Mouse (Mus musculus) heart, embryonic 15.5 days (tissue): ENCODE results near the gene Terf2ip. TPM values are rescaled to one million over a fixed set of nuclear protein-coding genes. Genes with fewer than 3 reads are reported as not detected.
A peak's percentile ranks its signal among the peaks of the same experiment; 100 is the strongest.

Experiments used
- ATAC-seq: fragments of 200-750 bp; cut with Nextera tagmentation; replicated peaks from 2 replicates; pipeline ENCODE4 v1.8.0; 2017; ENCODE audit warnings: low read depth, moderate TSS enrichment; ENCODE audit not compliant: insufficient number of reproducible peaks, insufficient read depth, low FRiP score
- H3K27ac ChIP-seq: fragments of 300-500 bp; sonication (generic); 2 replicates; pipeline ENCODE4 v1.5.1; 2015; ENCODE audit warnings: mild to moderate bottlenecking, inconsistent platforms
- H3K27me3 ChIP-seq: fragments of 300-500 bp; sonication (generic); 2 replicates; pipeline ENCODE4 v1.6.1; 2015; ENCODE audit warnings: inconsistent platforms
- H3K36me3 ChIP-seq: fragments of 300-500 bp; sonication (generic); 2 replicates; pipeline ENCODE4 v1.6.1; 2015; ENCODE audit warnings: mild to moderate bottlenecking, inconsistent platforms
- H3K4me1 ChIP-seq: fragments of 300-500 bp; sonication (generic); replicated peaks from 2 replicates; pipeline ENCODE4 v1.6.1; 2015; ENCODE audit warnings: inconsistent platforms
- H3K4me2 ChIP-seq: fragments of 300-500 bp; sonication (generic); 2 replicates; pipeline ENCODE4 v1.6.1; 2015; ENCODE audit warnings: inconsistent platforms, mild to moderate bottlenecking, moderate library complexity
- H3K4me3 ChIP-seq: fragments of 300-500 bp; sonication (generic); 2 replicates; pipeline ENCODE4 v1.5.1; 2015; ENCODE audit warnings: mild to moderate bottlenecking, inconsistent platforms
- H3K9ac ChIP-seq: fragments of 300-500 bp; sonication (generic); 2 replicates; pipeline ENCODE4 v1.6.1; 2015; ENCODE audit warnings: mild to moderate bottlenecking, inconsistent platforms
- H3K9me3 ChIP-seq: fragments of 300-500 bp; sonication (generic); replicated peaks from 2 replicates; pipeline ENCODE4 v1.6.1; 2016; ENCODE audit warnings: inconsistent platforms
- WGBS: fragments of 180-500 bp; shearing (Covaris S2); methylation state at CpG from one replicate; pipeline ENCODE4 v1.1.7; 2015; ENCODE audit warnings: mixed read lengths; 5-methylcytosine and 5-hydroxymethylcytosine counted together
- polyA plus RNA-seq: library from polyadenylated mRNA; unstranded; fragments of >200 nt; fragmentation: Nextera tagmentation; extraction: Ambion mirVana; gene quantifications from 2 replicates; pipeline ENCODE4 v1.2.1, GENCODE M21; 2015

The Terf2ip gene
- 15.6 and 18.0 TPM in 2 replicates for polyA plus RNA-seq

GRCm38 (mm10) chr8:112010997-112011815, at the start of gene Terf2ip, which contains the start of gene Kars:
TSS of gene Terf2ip (plus strand) at chr8:112011398.
TSS of gene Kars (minus strand) at chr8:112011323.
- peak within 1 kb of the TSS; percentile 93 for H3K4me2 ChIP-seq

GRCm38 (mm10) chr8:111962589-111962988, 48.6 kb upstream of the Terf2ip start:
- Histone ChIP-seq H3K9me3 (no peaks in the 10 kb centered on the region), H3K27me3 (no peaks in the 10 kb centered on the region), H3K27ac (peak overlapping the region; percentile 63), H3K36me3 (no peaks in the 10 kb centered on the region; the same call in 1 of the 2 replicates), H3K9ac (no peak overlapping the region), H3K4me2 (peak overlapping the region; percentile 20; the same call in 1 of the 2 replicates), H3K4me1 (peaks cover 13% of the 10 kb centered on the region), H3K4me3 (no peak overlapping the region)
- ATAC-seq = no peak
- 41% methylated on average over 1 of the region's 1 CpGs for WGBS

More at GRCm38 (mm10) chr8:112010997-112011815, at the start of gene Terf2ip, which contains the start of gene Kars:
- H3K9ac ChIP-seq = peak within 1 kb of the TSS; percentile 86
- 0 out of 2 replicates have a peak, but pooled peaks cover 8% of the 10 kb centered on the region for H3K36me3 ChIP-seq
- no peaks in the 10 kb centered on the region for H3K9me3 ChIP-seq
- WGBS = under 1% methylated on average over 61 of the region's 61 CpGs
- H3K4me3 ChIP-seq = peak within 1 kb of the TSS; percentile 95
- H3K4me1 ChIP-seq = peaks cover 18% of the 10 kb centered on the region
- peak within 1 kb of the TSS; percentile 82 for H3K27ac ChIP-seq
- peak; percentile 92 for ATAC-seq
- no peaks in the 10 kb centered on the region for H3K27me3 ChIP-seq

DNA sequence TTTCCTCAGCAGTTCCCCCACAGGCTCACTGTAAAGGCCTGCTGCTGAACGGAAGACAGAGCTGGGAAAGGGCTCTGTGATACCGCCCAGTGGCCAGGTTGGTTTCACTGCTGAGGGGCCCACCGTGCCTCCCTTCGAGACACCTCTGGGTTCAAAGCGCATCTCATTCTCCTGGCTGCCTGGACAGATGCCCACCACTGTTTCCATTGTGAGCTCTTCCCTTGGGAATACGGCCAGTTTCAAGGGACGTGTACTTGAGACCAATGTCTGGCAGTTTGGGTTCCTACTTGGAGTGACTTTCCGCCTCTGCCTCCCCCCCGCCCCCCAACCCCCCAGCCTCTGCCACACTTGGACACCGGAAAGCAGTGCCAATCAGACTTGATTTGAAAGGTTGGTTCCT, 48.1 kb upstream of the Terf2ip start:
- H3K27ac ChIP-seq = peak overlapping the region; percentile 63
- 46% methylated on average over 10 of the region's 10 CpGs for WGBS

DNA sequence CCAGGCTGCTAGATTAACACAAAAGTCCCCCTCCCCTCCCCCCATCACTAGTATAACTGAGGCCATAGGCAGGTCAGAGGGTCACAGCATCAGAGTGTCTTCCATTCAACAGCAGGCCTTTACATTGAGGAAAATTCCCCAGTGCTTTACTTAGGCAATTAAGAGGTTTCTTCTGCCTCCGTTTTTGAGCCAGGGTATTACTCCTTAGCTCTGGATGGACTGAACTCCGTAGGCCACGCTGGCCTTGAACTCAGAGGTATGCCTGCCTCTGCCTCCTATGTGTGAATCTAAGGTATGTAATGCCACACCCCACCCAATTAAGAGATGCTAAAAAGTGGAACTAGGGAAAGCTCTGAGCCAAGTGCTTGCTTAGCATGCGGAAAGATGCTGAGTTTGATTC, 47.7 kb upstream of the Terf2ip start:
- Histone ChIP-seq H3K4me2 (no peak overlapping the region), H3K27ac (no peak overlapping the region), H3K4me1 (peaks cover 13% of the 10 kb centered on the region), H3K4me3 (no peak overlapping the region), H3K27me3 (no peaks in the 10 kb centered on the region), H3K9me3 (no peaks in the 10 kb centered on the region), H3K9ac (no peak overlapping the region), H3K36me3 (no peaks in the 10 kb centered on the region; the same call in 1 of the 2 replicates)
- ATAC-seq = no peak
- WGBS = 90% methylated on average over 4 of the region's 4 CpGs

More for the DNA sequence above, 48.1 kb upstream of the Terf2ip start:
- no peaks in the 10 kb centered on the region for H3K27me3 ChIP-seq
- no peak overlapping the region for H3K4me3 ChIP-seq
- no peak for ATAC-seq
- H3K4me1 ChIP-seq = peaks cover 13% of the 10 kb centered on the region
- H3K36me3 ChIP-seq = no peaks in the 10 kb centered on the region; the same call in 1 of the 2 replicates
- H3K4me2 ChIP-seq = peak overlapping the region; percentile 20; the same call in 1 of the 2 replicates
- no peak overlapping the region for H3K9ac ChIP-seq
- no peaks in the 10 kb centered on the region for H3K9me3 ChIP-seq

GRCm38 (mm10) chr8:111964351-111964750, 46.8 kb upstream of the Terf2ip start:
- no peaks in the 10 kb centered on the region; the same call in 1 of the 2 replicates for H3K36me3 ChIP-seq
- H3K4me2 ChIP-seq = no peak overlapping the region
- H3K4me3 ChIP-seq = no peak overlapping the region
- no peak overlapping the region for H3K9ac ChIP-seq
- no peaks in the 10 kb centered on the region for H3K27me3 ChIP-seq
- no peak overlapping the region for H3K27ac ChIP-seq
- ATAC-seq = no peak
- H3K9me3 ChIP-seq = no peaks in the 10 kb centered on the region
- peaks cover 13% of the 10 kb centered on the region for H3K4me1 ChIP-seq
- 63% methylated on average over 5 of the region's 5 CpGs for WGBS

- H3K9me3 ChIP-seq = no peaks in the 10 kb centered on the region
- no peak overlapping the region for H3K4me3 ChIP-seq
- no peaks in the 10 kb centered on the region; the same call in 1 of the 2 replicates for H3K36me3 ChIP-seq
- H3K27me3 ChIP-seq = no peaks in the 10 kb centered on the region
- no peak for ATAC-seq
- H3K9ac ChIP-seq = no peak overlapping the region
- H3K4me2 ChIP-seq = no peak overlapping the region
- no peak overlapping the region for H3K27ac ChIP-seq
- peaks cover 13% of the 10 kb centered on the region for H3K4me1 ChIP-seq
- 74% methylated on average over 7 of the region's 7 CpGs for WGBS
Observed at GRCm38 (mm10) chr8:111964849-111965561, 46.2 kb upstream of the Terf2ip start.

DNA sequence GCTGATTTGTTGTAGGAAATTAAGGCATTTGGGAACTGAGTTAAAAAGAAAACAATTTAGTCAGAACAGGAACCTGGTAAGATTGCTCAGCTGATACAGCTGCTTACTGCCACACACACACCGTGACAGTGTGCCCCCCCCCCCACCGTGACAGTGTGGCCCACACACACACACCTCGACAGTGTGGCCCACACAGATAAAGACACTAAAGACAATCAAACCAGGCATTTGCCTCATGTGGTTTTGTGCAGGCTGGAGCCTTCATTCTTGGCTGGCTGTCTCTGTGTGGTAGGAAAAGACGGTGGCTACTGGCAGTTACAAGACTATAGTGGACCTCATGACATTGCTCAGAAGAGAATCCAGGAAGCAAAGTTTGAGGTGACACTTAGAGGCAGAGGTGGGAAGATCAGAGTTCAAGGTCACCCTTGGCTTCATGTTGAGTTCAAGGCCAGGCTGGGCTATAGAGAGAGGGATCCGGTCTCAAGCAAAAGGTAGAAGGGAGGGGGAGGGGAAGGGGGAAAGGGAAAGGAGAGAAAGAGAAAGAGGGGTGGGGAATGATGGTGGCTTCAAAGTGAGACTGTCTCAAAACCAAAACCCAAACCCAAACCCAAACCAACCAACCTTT, 43.8 kb upstream of the Terf2ip start:
- no peak overlapping the region for H3K4me3 ChIP-seq
- H3K36me3 ChIP-seq = no peaks in the 10 kb centered on the region; the same call in 1 of the 2 replicates
- no peak for ATAC-seq
- H3K4me1 ChIP-seq = peaks cover 11% of the 10 kb centered on the region
- no peaks in the 10 kb centered on the region for H3K9me3 ChIP-seq
- H3K4me2 ChIP-seq = no peak overlapping the region
- WGBS = 78% methylated on average over 5 of the region's 5 CpGs
- H3K27me3 ChIP-seq = no peaks in the 10 kb centered on the region
- H3K27ac ChIP-seq = no peak overlapping the region
- H3K9ac ChIP-seq = no peak overlapping the region

GRCm38 (mm10) chr8:111968541-111968940, 42.7 kb upstream of the Terf2ip start:
- WGBS = 85% methylated on average over 10 of the region's 10 CpGs
- Histone ChIP-seq H3K27me3 (no peaks in the 10 kb centered on the region), H3K9ac (no peak overlapping the region), H3K27ac (no peak overlapping the region), H3K4me3 (no peak overlapping the region), H3K9me3 (no peaks in the 10 kb centered on the region), H3K36me3 (peaks cover 5% of the 10 kb centered on the region), H3K4me2 (no peak overlapping the region), H3K4me1 (no peaks in the 10 kb centered on the region)
- ATAC-seq = no peak

DNA sequence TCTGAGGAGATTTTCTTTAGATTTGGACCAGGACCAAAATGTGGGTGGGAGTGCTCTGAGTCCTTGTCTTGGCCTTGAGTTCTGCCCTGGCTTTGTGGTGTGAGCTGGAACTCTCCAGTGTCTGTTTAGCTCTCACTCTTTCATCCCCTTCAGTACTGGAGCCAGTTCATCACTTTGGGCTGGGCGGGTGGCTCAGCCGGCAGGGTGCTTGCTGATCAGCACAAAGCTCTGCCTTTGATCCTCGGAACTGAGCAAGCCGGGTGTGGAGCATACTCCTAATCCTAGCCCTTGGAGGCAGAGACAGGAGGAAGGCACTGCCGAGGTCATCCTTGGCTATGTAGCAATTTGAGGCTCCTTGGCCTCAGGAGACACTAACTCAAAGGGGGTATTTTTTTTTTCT, 42.2 kb upstream of the Terf2ip start:
- no peaks in the 10 kb centered on the region for H3K27me3 ChIP-seq
- no peak overlapping the region for H3K4me3 ChIP-seq
- H3K36me3 ChIP-seq = peaks cover 8% of the 10 kb centered on the region
- no peak overlapping the region for H3K27ac ChIP-seq
- no peak overlapping the region for H3K9ac ChIP-seq
- WGBS = 55% methylated on average over 5 of the region's 5 CpGs
- H3K4me1 ChIP-seq = no peaks in the 10 kb centered on the region
- H3K4me2 ChIP-seq = no peak overlapping the region
- H3K9me3 ChIP-seq = no peaks in the 10 kb centered on the region
- no peak for ATAC-seq

- ATAC-seq = no peak
Observed at GRCm38 (mm10) chr8:111974138-111974537, 37.1 kb upstream of the Terf2ip start.

DNA sequence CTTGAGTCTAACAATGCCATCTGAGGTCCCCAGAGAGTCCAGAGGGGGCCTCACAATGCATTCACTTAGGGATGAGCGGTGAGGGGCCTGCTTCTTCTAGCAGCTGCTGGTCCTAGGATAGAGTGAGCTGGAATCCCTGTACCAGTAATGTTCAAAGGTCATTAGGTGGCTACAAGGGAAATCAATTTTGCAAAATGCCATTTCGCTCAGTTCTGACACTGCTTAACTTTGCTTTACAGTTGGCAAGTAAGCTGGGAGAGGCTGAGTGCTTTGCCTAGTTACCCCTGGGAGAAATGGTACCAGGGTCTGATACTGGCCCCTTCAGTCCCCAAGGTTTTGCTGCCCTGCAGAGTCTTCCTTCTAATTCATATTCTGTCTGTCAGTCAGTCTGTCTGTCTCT, 35.5 kb upstream of the Terf2ip start:
- H3K36me3 ChIP-seq = peaks cover 18% of the 10 kb centered on the region
- 96% methylated on average over 2 of the region's 2 CpGs for WGBS

More at GRCm38 (mm10) chr8:111974138-111974537, 37.1 kb upstream of the Terf2ip start:
- Histone ChIP-seq H3K4me3 (no peak overlapping the region), H3K4me1 (no peaks in the 10 kb centered on the region), H3K4me2 (no peak overlapping the region), H3K9ac (no peak overlapping the region), H3K27me3 (no peaks in the 10 kb centered on the region), H3K27ac (no peak overlapping the region), H3K9me3 (no peaks in the 10 kb centered on the region), H3K36me3 (peaks cover 18% of the 10 kb centered on the region)
- 94% methylated on average over 12 of the region's 12 CpGs for WGBS

More for the DNA sequence above, 35.5 kb upstream of the Terf2ip start:
- Histone ChIP-seq H3K9me3 (no peaks in the 10 kb centered on the region), H3K27ac (no peak overlapping the region), H3K4me2 (no peak overlapping the region), H3K4me3 (no peak overlapping the region), H3K4me1 (no peaks in the 10 kb centered on the region), H3K27me3 (no peaks in the 10 kb centered on the region), H3K9ac (no peak overlapping the region)
- no peak for ATAC-seq
